Mouse (Mus musculus) WW6 (cell line): ENCODE data around the gene Gm9837.

Experiments
- DNase-seq: peaks from one replicate; pipeline ENCODE4 v3.0.0-alpha.2; 2013; ENCODE audit warnings: low read depth, low spot score

The Gm9837 gene

GRCm38 (mm10) chr11:53425711-53426255, 44.5 kb downstream of the Gm9837 start:
- DNase-seq: no peak

DNA sequence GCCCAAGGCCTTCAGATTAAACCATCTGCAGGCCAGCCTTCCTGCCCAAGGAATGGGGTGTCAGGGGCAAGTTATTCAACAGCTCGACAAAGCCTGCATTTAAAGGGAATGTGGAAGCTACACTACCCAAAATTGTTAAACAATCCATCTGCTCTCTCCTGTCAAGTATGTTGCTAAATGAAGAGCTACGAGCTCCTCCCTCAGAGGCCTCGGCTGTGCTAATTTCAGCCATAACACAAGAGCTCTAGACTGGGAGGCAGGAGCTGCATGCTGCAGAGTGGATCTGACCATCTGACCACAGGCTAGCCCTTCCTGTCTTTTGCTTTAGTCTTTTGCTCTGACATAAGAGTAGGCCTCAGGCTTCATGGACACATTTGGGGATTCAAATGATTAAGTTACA, 45.0 kb downstream of the Gm9837 start:
- no peak for DNase-seq

DNA sequence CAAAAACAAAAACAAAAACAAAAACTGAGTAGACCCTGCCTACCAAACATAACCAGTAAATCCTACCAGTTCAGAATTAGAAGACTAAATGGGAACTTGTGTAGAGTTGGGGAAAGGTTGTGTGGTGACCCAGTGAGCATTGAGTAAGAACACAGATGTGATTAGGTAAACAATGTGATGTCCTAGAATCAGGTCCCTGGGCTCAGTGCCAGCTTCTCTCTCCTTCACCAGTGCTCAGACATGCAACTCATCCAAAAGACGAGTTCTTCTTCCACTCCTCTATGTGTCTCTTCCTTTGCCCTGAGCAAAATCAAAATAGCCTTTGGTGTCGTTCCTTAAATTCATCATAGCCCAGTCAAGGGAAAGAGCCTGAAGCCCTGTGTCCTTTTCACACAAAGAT, 45.5 kb downstream of the Gm9837 start:
- DNase-seq: no peak

DNA sequence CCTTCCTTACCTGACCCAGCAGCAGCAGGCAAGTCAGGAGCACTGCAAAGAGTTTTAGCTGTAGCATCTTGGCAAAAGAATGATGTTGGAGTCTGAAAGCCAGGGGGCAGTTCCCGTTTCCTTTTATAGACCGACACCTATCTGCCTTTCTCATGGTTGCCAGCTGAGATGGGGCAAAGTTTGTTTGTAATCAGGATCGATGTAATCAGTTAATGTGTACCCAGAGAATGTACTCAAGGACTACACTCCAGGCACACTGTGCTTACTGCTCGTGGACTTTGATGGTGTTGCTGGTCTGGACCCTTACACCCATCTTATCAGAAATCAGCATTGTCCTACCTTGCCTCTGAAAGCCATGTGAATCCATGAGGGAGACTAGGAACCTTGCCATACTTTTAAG, 47.2 kb downstream of the Gm9837 start, which contains the start of gene Leap2:
Gene Leap2 (minus strand): TSS at position 135 of the 400 bp plus-strand sequence.
- DNase-seq: no peak
